Mouse (Mus musculus) forebrain, postnatal 0 days (tissue): ENCODE measurements around the gene Gm7942. TPM values are rescaled to one million over a fixed set of nuclear protein-coding genes. Genes with fewer than 3 reads are reported as not detected.
"Not testable (repeated sequence)": the region's sequence is repeated elsewhere in the genome, so short reads cannot be mapped to it uniquely, and the experiment has no call there.

Experiments used
- ATAC-seq: fragments of 200-750 bp; cut with Nextera tagmentation; 2 replicates; pipeline ENCODE4 v1.8.0; 2017; ENCODE audit warnings: mild to moderate bottlenecking, moderate library complexity
- DNase-seq: peaks from one replicate; pipeline ENCODE4 v3.0.0-alpha.2; 2015
- H3K27ac ChIP-seq: fragments of 300-500 bp; sonication (generic); 2 replicates; pipeline ENCODE4 v1.5.1; 2014; ENCODE audit warnings: low read depth, mild to moderate bottlenecking, antibody characterized with exemption, low read length, moderate library complexity, mixed read lengths
- H3K27me3 ChIP-seq: fragments of 300-500 bp; sonication (generic); 2 replicates; pipeline ENCODE4 v1.6.1; 2014; ENCODE audit warnings: mild to moderate bottlenecking, low read length, mixed read lengths; ENCODE audit not compliant: insufficient read depth
- H3K36me3 ChIP-seq: fragments of 300-500 bp; sonication (generic); 2 replicates; pipeline ENCODE4 v1.6.1; 2014; ENCODE audit warnings: mild to moderate bottlenecking, moderate library complexity; ENCODE audit not compliant: insufficient read depth
- H3K4me1 ChIP-seq: fragments of 300-500 bp; sonication (generic); 2 replicates; pipeline ENCODE4 v1.6.1; 2014; ENCODE audit warnings: antibody characterized with exemption; ENCODE audit not compliant: insufficient read depth
- H3K4me2 ChIP-seq: fragments of 300-500 bp; sonication (generic); 2 replicates; pipeline ENCODE4 v1.6.1; 2014; ENCODE audit warnings: low read depth, mild to moderate bottlenecking, moderate library complexity
- H3K4me3 ChIP-seq: fragments of 300-500 bp; sonication (generic); 2 replicates; pipeline ENCODE4 v1.5.1; 2014; ENCODE audit warnings: low read depth, low read length, mixed read lengths
- H3K9ac ChIP-seq: fragments of 300-500 bp; sonication (generic); 2 replicates; pipeline ENCODE4 v1.6.1; 2014; ENCODE audit warnings: mild to moderate bottlenecking
- H3K9me3 ChIP-seq: fragments of 300-500 bp; sonication (generic); 2 replicates; pipeline ENCODE4 v1.6.1; 2016; ENCODE audit warnings: low read length
- WGBS: fragments of 180-500 bp; shearing (Covaris S2); extraction: QIAGEN DNeasy Blood & Tissue Kit; methylation state at CpG from one replicate; pipeline ENCODE4 v1.1.7; 2014; 5-methylcytosine and 5-hydroxymethylcytosine counted together
- polyA plus RNA-seq: library from polyadenylated mRNA; unstranded; fragments of >200 nt; fragmentation: Nextera tagmentation; extraction: Ambion mirVana; gene quantifications from 2 replicates; pipeline ENCODE4 v1.2.1, GENCODE M21; 2015
- total RNA-seq: library from RNA; depleted of rRNA; stranded (reverse); fragments of >200 nt; gene quantifications from 2 replicates; pipeline ENCODE4 v1.2.3, GENCODE M21; 2014; rRNA removed

Gm7942 gene
- total RNA-seq (not detected in 2 replicates), polyA plus RNA-seq (not detected in 2 replicates)

GRCm38 (mm10) chr5:95106638-95107037, at the start of gene Gm7942:
Gene Gm7942, plus strand, starts transcription at chr5:95106938.
- ATAC-seq, H3K9ac ChIP-seq, H3K27ac ChIP-seq, H3K36me3 ChIP-seq, H3K4me1 ChIP-seq, DNase-seq, H3K4me2 ChIP-seq, H3K27me3 ChIP-seq, H3K4me3 ChIP-seq, H3K9me3 ChIP-seq: not testable (repeated sequence)
- WGBS = no CpG with 5 or more reads among the region's 3 CpGs

Other genes starting within 250 kb of the Gm7942 start
- not detected in 2 replicates for gene Gm3183, start 241.5 kb upstream of the Gm7942 start, total RNA-seq
- gene Gm3183, start 241.5 kb upstream of the Gm7942 start, polyA plus RNA-seq = not detected in 2 replicates
- gene Gm6367, start 118.3 kb upstream of the Gm7942 start, total RNA-seq = not detected in 2 replicates
- not detected in 2 replicates for gene Gm6367, start 118.3 kb upstream of the Gm7942 start, polyA plus RNA-seq
- not detected in 2 replicates for gene Gm16513, start 75.7 kb downstream of the Gm7942 start, total RNA-seq
- not detected in 2 replicates for gene Gm16513, start 75.7 kb downstream of the Gm7942 start, polyA plus RNA-seq
- gene Gm10424, start 165.8 kb downstream of the Gm7942 start, total RNA-seq = not detected in 2 replicates
- not detected in 2 replicates for gene Gm10424, start 165.8 kb downstream of the Gm7942 start, polyA plus RNA-seq
- not detected in 2 replicates for gene Gm3259, start 199.0 kb downstream of the Gm7942 start, total RNA-seq
- gene Gm3259, start 199.0 kb downstream of the Gm7942 start, polyA plus RNA-seq = not detected in 2 replicates